Mouse (Mus musculus): ENCODE data around the gene Gm35134. TPM values are rescaled to one million over a fixed set of nuclear protein-coding genes. Genes with fewer than 3 reads are reported as not detected.
"Not testable (repeated sequence)": the region's sequence is repeated elsewhere in the genome, so short reads cannot be mapped to it uniquely, and the experiment has no call there.

The Gm35134 gene
- total RNA-seq (2021), result not detected
- polyA plus RNA-seq (2012; rRNA removed), result not detected in 2 replicates
- long read RNA-seq, result 0 reads

DNA sequence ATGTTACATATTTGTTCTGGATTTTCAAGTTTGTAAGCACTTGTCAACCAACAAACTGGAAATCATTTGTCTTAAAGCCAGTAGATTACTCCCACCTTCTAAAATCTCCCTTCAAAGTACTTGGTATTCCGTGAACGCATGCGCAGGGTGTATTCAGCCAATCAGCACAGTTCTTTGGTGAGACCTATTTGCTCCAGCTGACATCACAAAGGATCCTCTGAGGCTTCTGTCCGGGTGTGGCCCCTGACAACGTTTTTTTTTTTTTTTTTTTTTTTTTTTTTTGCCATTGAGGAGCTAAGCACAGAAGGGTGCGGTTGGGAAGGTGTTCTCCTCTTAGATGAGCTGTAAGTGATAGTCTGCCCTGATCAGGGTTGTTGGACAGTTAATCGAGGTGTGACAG is at the start of gene Gm35134:
TSS of gene Gm35134 (plus strand) at position 301 of the 400 bp plus-strand sequence.
- intact Hi-C loops (cut with DNase I); H3K4me1 ChIP-seq (ENCODE audit: control insufficient read depth, insufficient read depth, low read length); H3K27me3 ChIP-seq (ENCODE audit: control insufficient read depth, insufficient read depth, low read length); H3K27ac ChIP-seq; H3K4me3 ChIP-seq; DNase-seq; H3K79me2 ChIP-seq (replicated peaks; ENCODE audit: control insufficient read depth, insufficient read depth, low read length); H3K36me3 ChIP-seq (ENCODE audit: control insufficient read depth, insufficient read depth, low read length); H3K9ac ChIP-seq (ENCODE audit: low read depth, low read length): not testable (repeated sequence)
- no CpG with 5 or more reads among the region's 7 CpGs for WGBS
